Mouse (Mus musculus): ENCODE results near the gene Arvcf. TPM values are rescaled to one million over a fixed set of nuclear protein-coding genes. Genes with fewer than 3 reads are reported as not detected.

The Arvcf gene
- polyA plus RNA-seq, 2 experiments, result 6.4 to 7.4 TPM

GRCm38 (mm10) chr16:18426802-18427280 is 78.9 kb downstream of the Arvcf start, which contains the start of gene Comt:
Comt (minus strand) TSS chr16:18426852.
- no peaks in the 10 kb centered on the region for H3K9me3 ChIP-seq (ENCODE audit: control insufficient read depth, low read length)
- WGBS (ENCODE audit: insufficient replicate concordance), result 29% methylated on average over 5 of the region's 5 CpGs
- peak within 1 kb of the TSS; percentile 82 to 96 for H3K4me3 ChIP-seq (ENCODE audit: insufficient read depth in 1 of 2, low read depth in 2 of 2, low read length in 2 of 2)
- DNase-seq (ENCODE audit: low read depth in 3 of 3, low spot score in 3 of 3), result no peak
- H3K9ac ChIP-seq (replicated peaks), result peak within 1 kb of the TSS; percentile 91
- ATAC-seq (ENCODE audit: insufficient read depth), result no peak
- peak within 1 kb of the TSS; percentile 98 for H3K27ac ChIP-seq
- H3K4me1 ChIP-seq (replicated peaks; ENCODE audit: control insufficient read depth in 2 of 2, insufficient read depth in 2 of 2, low read length in 1 of 2), result peaks cover 34 to 40% of the 10 kb centered on the region in 2 experiments
- peaks cover 28% of the 10 kb centered on the region for H3K36me3 ChIP-seq (replicated peaks; ENCODE audit: control insufficient read depth, insufficient read depth, low read depth)
- H3K4me2 ChIP-seq (ENCODE audit: low read depth), result peak within 1 kb of the TSS; percentile 96
- TF ChIP-seq EP300 (IDR thresholded peaks at IDR 0.05; ENCODE audit: low read depth) (no peak), CTCF (IDR thresholded peaks at IDR 0.05; ENCODE audit: low read depth) (no peak)
- no peaks in the 10 kb centered on the region for H3K27me3 ChIP-seq (ENCODE audit: control insufficient read depth, insufficient read depth, low read length)

GRCm38 (mm10) chr16:18428011-18428515 is 80.1 kb downstream of the Arvcf start:
- Histone ChIP-seq H3K27ac (peak overlapping the region; percentile 98), H3K4me3 (ENCODE audit: insufficient read depth in 1 of 2, low read depth in 2 of 2, low read length in 2 of 2) (peak overlapping the region; percentile 82 to 100), H3K9ac (replicated peaks) (peak overlapping the region; percentile 91), H3K4me1 (replicated peaks; ENCODE audit: control insufficient read depth in 2 of 2, insufficient read depth in 2 of 2, low read length in 1 of 2) (peaks cover 34 to 40% of the 10 kb centered on the region in 2 experiments), H3K4me2 (ENCODE audit: low read depth) (peak overlapping the region; percentile 96), H3K9me3 (ENCODE audit: control insufficient read depth, low read length) (no peaks in the 10 kb centered on the region), H3K36me3 (replicated peaks; ENCODE audit: control insufficient read depth, insufficient read depth, low read depth) (peaks cover 27% of the 10 kb centered on the region), H3K27me3 (ENCODE audit: control insufficient read depth, insufficient read depth, low read length) (no peaks in the 10 kb centered on the region)
- DNase-seq (ENCODE audit: low read depth in 3 of 3, low spot score in 3 of 3) (no peak), ATAC-seq (ENCODE audit: insufficient read depth) (0 out of 2 replicates have a peak, but pooled peaks have one; percentile 1)
- no peak for TF ChIP-seq EP300 (IDR thresholded peaks at IDR 0.05; ENCODE audit: low read depth)
- no peak for TF ChIP-seq CTCF (IDR thresholded peaks at IDR 0.05; ENCODE audit: low read depth)
- WGBS (ENCODE audit: insufficient replicate concordance), result 49% methylated on average over 5 of the region's 5 CpGs

DNA sequence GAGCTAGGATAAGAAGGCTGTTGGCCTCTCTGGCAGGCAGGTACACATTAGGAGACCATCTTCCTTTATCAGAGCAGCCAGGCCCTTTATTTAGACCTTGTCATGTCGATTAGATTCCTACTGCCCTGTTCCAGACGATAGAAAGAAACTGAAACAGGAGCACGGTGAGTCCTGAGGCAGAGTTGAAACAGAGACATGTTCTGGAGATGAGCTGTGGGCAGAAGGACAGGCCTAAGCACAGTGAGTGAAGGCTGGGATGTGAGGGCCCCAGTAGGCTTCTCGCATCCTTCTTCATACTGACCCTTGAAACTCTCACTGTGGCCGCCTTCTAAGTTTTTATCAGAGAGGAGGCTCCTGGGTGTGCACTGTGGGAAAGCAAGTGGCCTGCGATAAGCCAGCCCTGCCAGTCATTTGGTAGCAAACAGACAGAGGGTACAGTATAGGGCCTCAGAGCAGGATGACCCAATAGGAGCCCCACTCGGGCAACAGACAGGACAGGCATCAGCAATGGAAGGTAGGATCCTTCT is 80.6 kb downstream of the Arvcf start:
- Histone ChIP-seq H3K4me2 (ENCODE audit: low read depth) (peak overlapping the region; percentile 96), H3K4me1 (replicated peaks; ENCODE audit: control insufficient read depth in 2 of 2, insufficient read depth in 2 of 2, low read length in 1 of 2) (peaks cover 32 to 40% of the 10 kb centered on the region in 2 experiments), H3K9ac (replicated peaks) (peak overlapping the region; percentile 91), H3K36me3 (replicated peaks; ENCODE audit: control insufficient read depth, insufficient read depth, low read depth) (peaks cover 26% of the 10 kb centered on the region), H3K27me3 (ENCODE audit: control insufficient read depth, insufficient read depth, low read length) (no peaks in the 10 kb centered on the region), H3K9me3 (ENCODE audit: control insufficient read depth, low read length) (no peaks in the 10 kb centered on the region), H3K4me3 (ENCODE audit: insufficient read depth in 1 of 2, low read depth in 2 of 2, low read length in 2 of 2) (peak overlapping the region; percentile 82 to 100), H3K27ac (peak overlapping the region; percentile 98)
- 16% methylated on average over 7 of the region's 7 CpGs for WGBS (ENCODE audit: insufficient replicate concordance)
- TF ChIP-seq EP300 (IDR thresholded peaks at IDR 0.05; ENCODE audit: low read depth), result peak; percentile 87
- 0 out of 2 replicates have a peak, but pooled peaks have one; percentile 0 for TF ChIP-seq CTCF (IDR thresholded peaks at IDR 0.05; ENCODE audit: low read depth)
- peak; percentile 84 to 86 (median 86) for DNase-seq (ENCODE audit: low read depth in 3 of 3, low spot score in 3 of 3)
- ATAC-seq (ENCODE audit: insufficient read depth), result peak; percentile 93

DNA sequence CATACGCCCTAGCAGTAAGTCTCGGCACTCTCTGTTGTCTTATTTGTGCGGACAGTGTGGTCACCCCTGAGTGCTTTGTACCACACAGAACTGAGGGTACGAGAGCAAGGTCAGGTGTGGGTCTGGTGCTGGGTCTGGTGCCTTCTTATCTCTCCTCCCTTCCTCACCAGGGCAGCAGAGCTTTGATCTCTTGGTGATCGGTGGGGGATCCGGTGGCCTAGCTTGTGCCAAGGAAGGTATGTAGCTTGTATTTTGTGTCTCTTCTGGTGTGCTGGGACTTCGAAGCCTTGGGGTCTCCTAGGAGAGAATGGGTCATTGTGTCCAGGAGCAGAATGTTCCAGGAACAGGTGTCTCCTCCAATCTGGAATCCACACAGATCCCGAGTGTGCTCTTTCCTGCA is 81.7 kb downstream of the Arvcf start:
- H3K4me3 ChIP-seq (ENCODE audit: insufficient read depth in 1 of 2, low read depth in 2 of 2, low read length in 2 of 2), result peak overlapping the region; percentile 82 to 100
- ATAC-seq (ENCODE audit: insufficient read depth), result no peak
- peak overlapping the region; percentile 91 for H3K9ac ChIP-seq (replicated peaks)
- TF ChIP-seq EP300 (IDR thresholded peaks at IDR 0.05; ENCODE audit: low read depth), result no peak
- TF ChIP-seq CTCF (IDR thresholded peaks at IDR 0.05; ENCODE audit: low read depth), result no peak
- peak overlapping the region; percentile 98 for H3K27ac ChIP-seq
- peaks cover 27 to 35% of the 10 kb centered on the region in 2 experiments for H3K4me1 ChIP-seq (replicated peaks; ENCODE audit: control insufficient read depth in 2 of 2, insufficient read depth in 2 of 2, low read length in 1 of 2)
- DNase-seq (ENCODE audit: low read depth in 3 of 3, low spot score in 3 of 3), result no peak
- WGBS (ENCODE audit: insufficient replicate concordance), result 27% methylated on average over 8 of the region's 8 CpGs
- H3K36me3 ChIP-seq (replicated peaks; ENCODE audit: control insufficient read depth, insufficient read depth, low read depth), result peaks cover 26% of the 10 kb centered on the region
- H3K9me3 ChIP-seq (ENCODE audit: control insufficient read depth, low read length), result no peaks in the 10 kb centered on the region
- H3K27me3 ChIP-seq (ENCODE audit: control insufficient read depth, insufficient read depth, low read length), result no peaks in the 10 kb centered on the region
- peak overlapping the region; percentile 96 for H3K4me2 ChIP-seq (ENCODE audit: low read depth)

DNA sequence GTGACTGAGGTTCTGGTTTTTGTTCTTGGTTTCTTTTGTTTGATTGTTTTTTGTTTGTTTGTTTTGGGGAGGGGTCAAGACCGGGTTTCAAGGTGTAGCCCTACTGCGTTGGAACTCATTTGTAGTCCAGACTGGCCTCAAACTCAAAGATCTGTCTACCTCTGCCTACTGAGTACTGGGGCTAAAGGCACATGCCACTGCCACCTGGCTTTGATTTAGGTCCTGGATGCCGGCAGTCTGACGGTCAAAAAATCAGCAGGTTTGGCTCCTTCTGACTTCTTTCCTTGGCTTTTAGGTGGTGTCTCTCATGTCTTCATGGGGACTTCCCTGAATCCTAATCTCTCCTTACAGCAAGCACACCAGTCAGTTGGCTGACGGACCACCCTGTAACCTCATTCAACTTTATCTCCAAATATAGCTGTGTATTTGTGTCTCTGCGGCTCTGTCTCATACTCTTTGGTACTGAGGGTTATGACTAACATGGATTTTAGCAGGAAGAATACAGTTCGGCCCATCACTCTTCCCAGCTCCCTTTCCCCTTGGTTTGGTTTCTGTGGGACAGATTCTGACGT is 82.7 kb downstream of the Arvcf start:
- DNase-seq (ENCODE audit: low read depth in 3 of 3, low spot score in 3 of 3) (peak in 2 of 3 experiments; percentile 36 to 63), ATAC-seq (ENCODE audit: insufficient read depth) (no peak)
- peak overlapping the region; percentile 96 for H3K4me2 ChIP-seq (ENCODE audit: low read depth)
- peak overlapping the region; percentile 82 to 100 for H3K4me3 ChIP-seq (ENCODE audit: insufficient read depth in 1 of 2, low read depth in 2 of 2, low read length in 2 of 2)
- peak overlapping the region; percentile 98 for H3K27ac ChIP-seq
- WGBS (ENCODE audit: insufficient replicate concordance), result 25% methylated on average over 8 of the region's 8 CpGs
- peaks cover 22 to 29% of the 10 kb centered on the region in 2 experiments for H3K4me1 ChIP-seq (replicated peaks; ENCODE audit: control insufficient read depth in 2 of 2, insufficient read depth in 2 of 2, low read length in 1 of 2)
- peaks cover 37% of the 10 kb centered on the region for H3K36me3 ChIP-seq (replicated peaks; ENCODE audit: control insufficient read depth, insufficient read depth, low read depth)
- H3K9me3 ChIP-seq (ENCODE audit: control insufficient read depth, low read length), result no peaks in the 10 kb centered on the region
- 0 out of 2 replicates have a peak, but pooled peaks have one; percentile 23 for TF ChIP-seq CTCF (IDR thresholded peaks at IDR 0.05; ENCODE audit: low read depth)
- TF ChIP-seq EP300 (IDR thresholded peaks at IDR 0.05; ENCODE audit: low read depth), result peak; percentile 55
- H3K27me3 ChIP-seq (ENCODE audit: control insufficient read depth, insufficient read depth, low read length), result no peaks in the 10 kb centered on the region
- H3K9ac ChIP-seq (replicated peaks), result peak overlapping the region; percentile 91
